Mouse (Mus musculus): ENCODE data around the gene Dnah9.

Gene Dnah9

DNA sequence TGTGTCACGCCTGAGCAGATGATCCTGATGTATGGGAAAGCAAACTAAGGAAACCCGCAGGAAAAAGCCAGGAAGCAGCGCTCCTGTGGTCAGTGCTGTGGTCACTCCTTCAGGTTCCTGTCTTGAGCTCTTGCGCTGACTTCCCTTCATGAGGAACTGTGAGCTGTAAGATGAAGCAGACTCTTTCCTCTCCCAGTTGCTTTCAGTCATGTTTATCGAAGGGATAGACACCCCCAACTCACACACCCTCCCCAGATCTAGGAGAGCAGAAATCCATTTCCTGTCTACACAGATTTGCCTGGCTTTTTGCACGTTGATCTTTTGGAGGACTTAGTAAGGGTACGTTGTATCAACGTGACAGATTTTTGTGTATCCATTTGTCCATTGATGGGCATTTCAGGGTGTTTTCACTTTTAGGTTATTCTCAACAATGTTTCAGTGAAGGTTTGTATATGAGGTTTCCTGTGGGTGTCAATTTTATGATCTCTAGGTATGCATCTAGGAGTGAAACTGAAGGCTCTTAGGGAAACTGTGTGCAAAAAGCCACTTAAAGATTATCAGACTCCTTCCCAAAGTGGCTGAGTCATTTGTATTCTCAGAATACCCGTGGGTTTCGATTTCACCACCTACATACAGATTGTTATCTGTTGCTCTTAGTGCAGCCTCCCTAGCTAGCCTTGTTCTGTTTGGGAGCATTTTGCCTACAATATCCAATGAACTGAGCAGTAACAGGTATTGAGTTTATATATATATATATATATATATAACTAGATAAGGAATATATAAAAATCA, 373.7 kb downstream of the Dnah9 start:
- DNase-seq (ENCODE audit: low spot score in 2 of 2): no peak

- DNase-seq (ENCODE audit: low spot score in 2 of 2): peak; percentile 91 to 92
Measured at GRCm38 (mm10) chr11:65788154-65788553, 380.2 kb downstream of the Dnah9 start, which contains the start of gene Map2k4. Gene Map2k4, minus strand, starts transcription at chr11:65788297.

DNA sequence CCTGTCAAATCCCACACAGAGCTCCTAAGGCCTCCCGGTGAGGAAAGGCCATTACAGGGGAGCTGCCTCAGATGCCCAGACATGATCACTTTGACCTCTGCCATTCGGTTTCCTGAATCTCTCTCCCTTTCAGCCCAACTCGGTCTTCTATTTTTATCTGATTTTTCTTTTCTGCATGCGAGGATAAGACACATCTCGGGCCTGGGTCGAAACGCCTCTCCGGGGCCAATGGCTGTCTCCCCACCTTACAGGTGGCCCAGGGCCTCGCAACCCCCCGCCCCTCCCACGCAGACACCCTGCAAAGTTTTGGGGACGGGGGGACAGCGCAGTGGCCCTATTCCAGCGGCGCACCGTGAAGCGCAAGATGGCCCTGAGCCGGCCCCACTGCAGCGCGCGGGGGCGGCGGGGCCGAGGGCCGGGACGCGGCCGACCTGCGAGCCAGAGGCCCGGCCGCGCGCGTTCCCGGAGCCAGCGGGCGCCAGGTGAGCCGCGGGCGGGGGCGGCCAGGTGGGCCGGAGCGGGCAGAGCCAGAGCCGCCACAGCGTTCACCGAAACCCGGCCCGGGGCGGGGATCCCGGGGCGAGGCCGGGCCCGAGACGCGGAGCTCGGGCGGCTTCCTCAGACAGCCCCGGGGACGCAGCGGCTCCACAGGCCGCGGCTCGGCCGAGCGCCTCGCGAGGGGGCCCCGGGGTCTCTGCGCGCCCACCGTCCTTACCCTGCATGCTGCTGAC, 380.8 kb downstream of the Dnah9 start:
- DNase-seq (ENCODE audit: low spot score in 2 of 2): peak; percentile 1 to 31

GRCm38 (mm10) chr11:65786160-65786559, 382.2 kb downstream of the Dnah9 start:
- DNase-seq (ENCODE audit: low spot score in 2 of 2): no peak

DNA sequence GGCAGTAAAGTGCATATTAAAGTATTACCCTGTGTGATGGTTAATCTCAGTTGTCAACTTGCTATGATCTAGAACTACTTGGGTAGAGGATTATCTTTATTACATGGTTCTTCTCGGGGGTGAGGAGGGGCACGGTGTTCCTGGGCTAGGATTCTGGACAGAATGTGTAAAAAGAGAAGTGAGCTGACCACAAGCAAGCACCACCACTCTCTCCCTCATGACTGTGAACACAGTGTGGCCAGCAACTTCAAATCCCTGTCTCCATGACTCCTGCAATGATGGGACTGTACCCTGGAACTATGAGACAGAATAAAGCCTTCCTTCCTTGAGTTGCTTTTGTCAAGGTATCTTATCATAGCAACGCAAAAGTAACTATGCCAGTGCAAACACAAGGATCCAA, 386.8 kb downstream of the Dnah9 start:
- no peak for DNase-seq (ENCODE audit: low spot score in 2 of 2)

All from urinary bladder, postnatal 36 days (tissue).